Mouse (Mus musculus): Measurements from ENCODE around the gene Map2.

DNA sequence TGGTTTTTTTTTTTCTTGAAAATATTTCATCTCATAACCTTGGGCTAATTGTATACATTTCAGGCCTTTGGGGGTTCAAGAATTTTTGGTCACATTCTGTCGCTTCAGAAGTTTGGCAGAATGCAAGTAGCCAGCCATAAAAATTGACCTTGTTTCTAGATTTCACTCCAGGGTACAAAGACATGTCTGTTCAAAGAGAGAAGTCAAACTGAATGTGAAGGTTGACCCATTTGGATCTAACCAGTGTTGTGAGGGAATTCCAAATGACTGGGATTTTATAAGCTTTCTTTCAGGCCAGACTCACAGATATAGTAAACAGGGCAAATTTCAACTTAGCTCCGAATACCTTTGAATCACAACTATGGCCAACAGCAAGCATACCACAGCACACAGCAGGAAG, 196.3 kb downstream of the Map2 start:
- no peak for TF ChIP-seq NANOG (IDR thresholded peaks at IDR 0.05; ENCODE audit: borderline replicate concordance, low read length)
- no peak for TF ChIP-seq CTCF (conservative IDR thresholded peaks at IDR 0.05; ENCODE audit: low read length)

Measured in E14TG2a.4 (cell line).